Mouse (Mus musculus) CH12.LX (cell line): Measurements from ENCODE around the gene 1700020N01Rik.

Experiments used
- CTCF ChIP-seq, 2 experiments: IDR thresholded peaks in 1 of 2; conservative IDR thresholded peaks in 1 of 2; 2 replicates each; pipeline ENCODE4 v1.5.1; 2011 to 2012; ENCODE audit warnings: low read depth in 2 of 2, low read length in 2 of 2, improper control_type of control experiment in 1 of 2, inconsistent platforms in 1 of 2, mild to moderate bottlenecking in 1 of 2, moderate library complexity in 1 of 2
- POLR2A ChIP-seq: IDR thresholded peaks from 2 replicates; pipeline ENCODE4 v1.6.1; 2011; ENCODE audit warnings: low read depth, mild to moderate bottlenecking, improper control_type of control experiment, low read length
- RCOR1 ChIP-seq: conservative IDR thresholded peaks from 2 replicates; pipeline ENCODE4 v1.6.1; 2012; ENCODE audit warnings: low read depth, mild to moderate bottlenecking, inconsistent platforms, low read length, improper control_type of control experiment
- TCF12 ChIP-seq: IDR thresholded peaks from 2 replicates; pipeline ENCODE4 v1.6.1; 2014; ENCODE audit warnings: low read depth, mild to moderate bottlenecking, inconsistent platforms, low read length, improper control_type of control experiment
- USF1 ChIP-seq: IDR thresholded peaks from 2 replicates; pipeline ENCODE4 v1.6.1; 2014; ENCODE audit warnings: low read depth, mild to moderate bottlenecking, inconsistent platforms, low read length, improper control_type of control experiment

- TF ChIP-seq POLR2A (no peak), USF1 (no peak), RCOR1 (no peak), TCF12 (no peak), CTCF (conservative IDR thresholded peaks at IDR 0.05 in 1 of 2, IDR thresholded peaks at IDR 0.05 in 1 of 2; ENCODE audit: low read depth in 2 of 2, low read length in 2 of 2) (no peak)
These were observed 44.0 kb upstream of the 1700020N01Rik start for GRCm38 (mm10) chr10:21548871-21549505.
